Mouse (Mus musculus) stomach, postnatal 0 days (tissue): ENCODE data around the gene Gm21822. TPM values are rescaled to one million over a fixed set of nuclear protein-coding genes. Genes with fewer than 3 reads are reported as not detected.
"Not testable (repeated sequence)": the region's sequence is repeated elsewhere in the genome, so short reads cannot be mapped to it uniquely, and the experiment has no call there.

ENCODE experiments used
- ATAC-seq: fragments of 200-750 bp; cut with Nextera tagmentation; 2 replicates; pipeline ENCODE4 v1.8.0; 2017; ENCODE audit not compliant: low FRiP score, low TSS enrichment
- DNase-seq: peaks from one replicate; pipeline ENCODE4 v3.0.0-alpha.2; 2016; ENCODE audit warnings: low spot score
- H3K27ac ChIP-seq: fragments of 300-500 bp; sonication (generic); replicated peaks from 2 replicates; pipeline ENCODE4 v1.5.1; 2014; ENCODE audit warnings: mild to moderate bottlenecking, control low read depth
- H3K27me3 ChIP-seq: fragments of 300-500 bp; sonication (generic); 2 replicates; pipeline ENCODE4 v1.6.1; 2014; ENCODE audit warnings: low read length; ENCODE audit not compliant: control insufficient read depth, insufficient read depth
- H3K36me3 ChIP-seq: fragments of 300-500 bp; sonication (generic); 2 replicates; pipeline ENCODE4 v1.6.1; 2014; ENCODE audit warnings: low read length, mixed read lengths; ENCODE audit not compliant: control insufficient read depth, insufficient read depth
- H3K4me1 ChIP-seq: fragments of 300-500 bp; sonication (generic); replicated peaks from 2 replicates; pipeline ENCODE4 v1.6.1; 2014; ENCODE audit warnings: antibody characterized with exemption; ENCODE audit not compliant: control insufficient read depth, insufficient read depth
- H3K4me2 ChIP-seq: fragments of 300-500 bp; sonication (generic); replicated peaks from 2 replicates; pipeline ENCODE4 v1.6.1; 2014; ENCODE audit warnings: low read depth, mild to moderate bottlenecking, control low read depth, moderate library complexity
- H3K4me3 ChIP-seq: fragments of 300-500 bp; sonication (generic); 2 replicates; pipeline ENCODE4 v1.5.1; 2014; ENCODE audit warnings: low read depth, low read length, control low read depth
- H3K9ac ChIP-seq: fragments of 300-500 bp; sonication (generic); 2 replicates; pipeline ENCODE4 v1.6.1; 2014; ENCODE audit warnings: mild to moderate bottlenecking, low read length, control low read depth, mixed read lengths
- H3K9me3 ChIP-seq: fragments of 300-500 bp; sonication (generic); 2 replicates; pipeline ENCODE4 v1.6.1; 2016; ENCODE audit warnings: low read length; ENCODE audit not compliant: control insufficient read depth
- WGBS: fragments of 180-500 bp; shearing (Covaris S2); extraction: QIAGEN DNeasy Blood & Tissue Kit; methylation state at CpG from one replicate; pipeline ENCODE4 v1.1.7; 2014; 5-methylcytosine and 5-hydroxymethylcytosine counted together
- polyA plus RNA-seq: library from polyadenylated mRNA; unstranded; fragments of >200 nt; fragmentation: Nextera tagmentation; extraction: Ambion mirVana; gene quantifications from 2 replicates; pipeline ENCODE4 v1.2.1, GENCODE M21; 2015

Gm21822 gene
- polyA plus RNA-seq = not detected in 2 replicates

DNA sequence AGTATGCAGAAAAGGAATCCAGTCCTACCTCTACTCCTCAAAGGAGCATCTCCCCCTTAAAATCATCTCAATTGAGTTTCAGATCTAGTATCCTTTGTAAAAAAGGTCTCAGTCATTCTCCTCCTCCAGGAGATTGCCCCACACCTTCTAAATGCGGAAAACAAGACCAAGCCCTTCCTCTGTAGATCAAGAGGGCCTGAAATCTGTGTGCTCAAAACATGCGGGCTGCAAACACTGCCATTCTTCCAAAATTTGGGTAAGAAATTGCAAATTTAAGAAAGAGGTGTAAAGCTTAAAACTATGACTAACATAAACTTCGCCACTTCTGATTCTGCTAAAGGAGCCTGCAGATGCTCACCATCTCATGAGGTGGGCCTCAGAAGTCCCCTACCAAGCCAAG is at the start of gene Gm21822:
TSS of gene Gm21822 (plus strand) at position 301 of the 400 bp plus-strand sequence.
- not testable (repeated sequence) for H3K9ac ChIP-seq, ATAC-seq, DNase-seq, H3K9me3 ChIP-seq, H3K36me3 ChIP-seq, H3K27me3 ChIP-seq, H3K4me3 ChIP-seq, H3K4me1 ChIP-seq, H3K4me2 ChIP-seq, H3K27ac ChIP-seq
- no CpG with 5 or more reads among the region's 3 CpGs for WGBS
